Mouse (Mus musculus) testis, postnatal 14 days (tissue): Measurements from ENCODE around the gene Ralbp1.

Source experiments
- DNase-seq: peaks from one replicate; pipeline ENCODE4 v3.0.0; 2021; ENCODE audit warnings: low spot score

The Ralbp1 gene

GRCm38 (mm10) chr17:65885697-65886529, at the start of gene Ralbp1:
Gene Ralbp1 (minus strand): TSS chr17:65885798.
- DNase-seq: no peak

- no peak for DNase-seq
These were observed 48.1 kb upstream of the Ralbp1 start for GRCm38 (mm10) chr17:65933741-65934140.

GRCm38 (mm10) chr17:65931525-65931924, 45.9 kb upstream of the Ralbp1 start:
- DNase-seq: no peak

GRCm38 (mm10) chr17:65930960-65931359, 45.4 kb upstream of the Ralbp1 start:
- no peak for DNase-seq

- DNase-seq: no peak
These were observed 44.7 kb upstream of the Ralbp1 start for GRCm38 (mm10) chr17:65930158-65930826.

GRCm38 (mm10) chr17:65929319-65929978, 43.9 kb upstream of the Ralbp1 start:
- DNase-seq: no peak

- no peak for DNase-seq
These were observed 41.5 kb upstream of the Ralbp1 start for GRCm38 (mm10) chr17:65927077-65927476.

GRCm38 (mm10) chr17:65924218-65924617, 38.6 kb upstream of the Ralbp1 start:
- no peak for DNase-seq

- no peak for DNase-seq
These were observed 36.4 kb upstream of the Ralbp1 start for GRCm38 (mm10) chr17:65921975-65922374.

- no peak for DNase-seq
These were observed 33.6 kb upstream of the Ralbp1 start for GRCm38 (mm10) chr17:65919235-65919634.

- DNase-seq: peak; percentile 76
These were observed 30.6 kb upstream of the Ralbp1 start for GRCm38 (mm10) chr17:65916135-65916668.

GRCm38 (mm10) chr17:65914083-65914482, 28.5 kb upstream of the Ralbp1 start:
- no peak for DNase-seq

GRCm38 (mm10) chr17:65912202-65912601, 26.6 kb upstream of the Ralbp1 start:
- no peak for DNase-seq

GRCm38 (mm10) chr17:65911285-65912069, 25.9 kb upstream of the Ralbp1 start:
- no peak for DNase-seq

GRCm38 (mm10) chr17:65908270-65908669, 22.7 kb upstream of the Ralbp1 start:
- no peak for DNase-seq

- no peak for DNase-seq
These were observed 21.4 kb upstream of the Ralbp1 start for GRCm38 (mm10) chr17:65906895-65907401.

GRCm38 (mm10) chr17:65906313-65906894, 20.8 kb upstream of the Ralbp1 start:
- no peak for DNase-seq

GRCm38 (mm10) chr17:65905241-65905640, 19.6 kb upstream of the Ralbp1 start:
- DNase-seq: no peak

- no peak for DNase-seq
These were observed 18.2 kb upstream of the Ralbp1 start for GRCm38 (mm10) chr17:65903826-65904225.

GRCm38 (mm10) chr17:65903011-65903410, 17.4 kb upstream of the Ralbp1 start:
- no peak for DNase-seq

- DNase-seq: no peak
These were observed 16.7 kb upstream of the Ralbp1 start for GRCm38 (mm10) chr17:65902281-65902680.
